Mouse (Mus musculus): ENCODE data around the gene Nxn.

GRCm38 (mm10) chr11:76291960-76292359 is 107.0 kb downstream of the Nxn start:
- TF ChIP-seq CTCF (IDR thresholded peaks at IDR 0.05; ENCODE audit: low read depth, low read length) (no peak), POLR2AphosphoS5 (IDR thresholded peaks at IDR 0.05; ENCODE audit: insufficient replicate concordance, low read depth, low read length) (no peak), GATA1 (IDR thresholded peaks at IDR 0.05; ENCODE audit: borderline replicate concordance, low read length) (no peak), TAL1 (conservative IDR thresholded peaks at IDR 0.05; ENCODE audit: low read depth, low read length) (no peak), GATA2 (IDR thresholded peaks at IDR 0.05; ENCODE audit: borderline replicate concordance, low read depth, low read length) (no peak)
